Mouse (Mus musculus): ENCODE results near the gene Rufy3. TPM values are rescaled to one million over a fixed set of nuclear protein-coding genes. Genes with fewer than 3 reads are reported as not detected.

Gene Rufy3
- polyA plus RNA-seq, 1 experiment from 2014 or later, result 16.5 TPM

- 28% methylated on average over 6 of the region's 6 CpGs for WGBS
- peak overlapping the region; percentile 11; the same call in 1 of the 2 replicates for H3K4me2 ChIP-seq (ENCODE audit: low read length)
- H3K9ac ChIP-seq (ENCODE audit: low read length), result no peak overlapping the region
- H3K36me3 ChIP-seq (ENCODE audit: control insufficient read depth, insufficient read depth, low read length), result no peaks in the 10 kb centered on the region
- peaks cover 2 to 3% of the 10 kb centered on the region in 2 experiments; a peak in 1 of 4 replicates for H3K4me1 ChIP-seq (ENCODE audit: control insufficient read depth in 2 of 2, insufficient read depth in 2 of 2, low read length in 2 of 2)
- H3K4me3 ChIP-seq (ENCODE audit: control insufficient read depth in 1 of 2, insufficient read depth in 1 of 2, low read depth in 1 of 2, low read length in 2 of 2), result no peak overlapping the region
- H3K27ac ChIP-seq (replicated peaks in 1 of 2; ENCODE audit: control insufficient read depth in 1 of 2, insufficient read depth in 1 of 2, low read depth in 2 of 2, low read length in 2 of 2), result no peak overlapping the region
- ATAC-seq (ENCODE audit: insufficient number of reproducible peaks, insufficient read depth, low FRiP score, low read depth), result no peak
- H3K9me3 ChIP-seq (ENCODE audit: control insufficient read depth, low read length), result no peaks in the 10 kb centered on the region
- no peaks in the 10 kb centered on the region for H3K27me3 ChIP-seq (ENCODE audit: control insufficient read depth, insufficient read depth, low read length)
These were observed 114.5 kb downstream of the Rufy3 start for GRCm38 (mm10) chr5:88679341-88679740.

- ATAC-seq (ENCODE audit: insufficient number of reproducible peaks, insufficient read depth, low FRiP score, low read depth), result no peak
These were observed 115.7 kb downstream of the Rufy3 start for GRCm38 (mm10) chr5:88680567-88680966.

GRCm38 (mm10) chr5:88683706-88684105 lies 118.9 kb downstream of the Rufy3 start:
- peaks cover 5 to 7% of the 10 kb centered on the region in 2 experiments; a peak in 3 of 4 replicates for H3K4me1 ChIP-seq (ENCODE audit: control insufficient read depth in 2 of 2, insufficient read depth in 2 of 2, low read length in 2 of 2)
- H3K9ac ChIP-seq (ENCODE audit: low read length), result no peak overlapping the region
- ATAC-seq (ENCODE audit: insufficient number of reproducible peaks, insufficient read depth, low FRiP score, low read depth), result no peak
- 52% methylated on average over 9 of the region's 9 CpGs for WGBS
- H3K9me3 ChIP-seq (ENCODE audit: control insufficient read depth, low read length), result no peaks in the 10 kb centered on the region
- H3K27ac ChIP-seq (replicated peaks in 1 of 2; ENCODE audit: control insufficient read depth in 1 of 2, insufficient read depth in 1 of 2, low read depth in 2 of 2, low read length in 2 of 2), result no peak overlapping the region
- H3K4me2 ChIP-seq (ENCODE audit: low read length), result no peak overlapping the region
- no peaks in the 10 kb centered on the region for H3K27me3 ChIP-seq (ENCODE audit: control insufficient read depth, insufficient read depth, low read length)
- H3K36me3 ChIP-seq (ENCODE audit: control insufficient read depth, insufficient read depth, low read length), result no peaks in the 10 kb centered on the region
- no peak overlapping the region for H3K4me3 ChIP-seq (ENCODE audit: control insufficient read depth in 1 of 2, insufficient read depth in 1 of 2, low read depth in 1 of 2, low read length in 2 of 2)

More at GRCm38 (mm10) chr5:88680567-88680966, 115.7 kb downstream of the Rufy3 start:
- Histone ChIP-seq H3K4me2 (ENCODE audit: low read length) (no peak overlapping the region), H3K4me3 (ENCODE audit: control insufficient read depth in 1 of 2, insufficient read depth in 1 of 2, low read depth in 1 of 2, low read length in 2 of 2) (no peak overlapping the region), H3K27ac (replicated peaks in 1 of 2; ENCODE audit: control insufficient read depth in 1 of 2, insufficient read depth in 1 of 2, low read depth in 2 of 2, low read length in 2 of 2) (no peak overlapping the region), H3K36me3 (ENCODE audit: control insufficient read depth, insufficient read depth, low read length) (no peaks in the 10 kb centered on the region), H3K4me1 (ENCODE audit: control insufficient read depth in 2 of 2, insufficient read depth in 2 of 2, low read length in 2 of 2) (peaks cover 5 to 7% of the 10 kb centered on the region in 2 experiments; a peak in 3 of 4 replicates), H3K27me3 (ENCODE audit: control insufficient read depth, insufficient read depth, low read length) (no peaks in the 10 kb centered on the region), H3K9me3 (ENCODE audit: control insufficient read depth, low read length) (no peaks in the 10 kb centered on the region), H3K9ac (ENCODE audit: low read length) (no peak overlapping the region)
- 89% methylated on average over 6 of the region's 6 CpGs for WGBS

- Histone ChIP-seq H3K36me3 (ENCODE audit: control insufficient read depth, insufficient read depth, low read length) (no peaks in the 10 kb centered on the region), H3K4me3 (ENCODE audit: control insufficient read depth in 1 of 2, insufficient read depth in 1 of 2, low read depth in 1 of 2, low read length in 2 of 2) (no peak overlapping the region), H3K27me3 (ENCODE audit: control insufficient read depth, insufficient read depth, low read length) (no peaks in the 10 kb centered on the region), H3K9me3 (ENCODE audit: control insufficient read depth, low read length) (no peaks in the 10 kb centered on the region), H3K9ac (ENCODE audit: low read length) (no peak overlapping the region), H3K27ac (replicated peaks in 1 of 2; ENCODE audit: control insufficient read depth in 1 of 2, insufficient read depth in 1 of 2, low read depth in 2 of 2, low read length in 2 of 2) (no peak overlapping the region), H3K4me1 (ENCODE audit: control insufficient read depth in 2 of 2, insufficient read depth in 2 of 2, low read length in 2 of 2) (peaks cover 5 to 7% of the 10 kb centered on the region in 2 experiments; a peak in 3 of 4 replicates), H3K4me2 (ENCODE audit: low read length) (no peak overlapping the region)
- 28% methylated on average over 3 of the region's 3 CpGs for WGBS
- ATAC-seq (ENCODE audit: insufficient number of reproducible peaks, insufficient read depth, low FRiP score, low read depth), result no peak
These were observed 119.4 kb downstream of the Rufy3 start for GRCm38 (mm10) chr5:88684226-88684625.

DNA sequence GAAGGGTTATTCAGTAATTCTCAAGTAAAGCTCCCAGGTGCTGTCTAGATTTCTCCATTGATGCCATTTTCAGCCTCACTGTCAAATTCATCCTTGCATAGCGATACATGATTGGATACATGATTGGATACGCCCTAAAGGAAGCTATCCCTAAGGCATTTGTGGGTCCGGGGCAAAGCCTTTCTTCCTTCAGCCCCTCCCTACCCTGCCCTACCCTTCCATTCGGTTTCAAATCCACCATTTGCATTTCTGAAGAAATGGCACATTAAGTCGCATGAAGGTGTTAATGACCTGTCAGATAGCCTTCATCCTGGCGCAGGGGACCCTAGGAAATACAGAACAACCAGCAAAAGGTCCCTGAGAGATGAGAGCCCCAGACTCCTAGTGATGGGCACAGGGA lies 120.5 kb downstream of the Rufy3 start:
- no peaks in the 10 kb centered on the region for H3K36me3 ChIP-seq (ENCODE audit: control insufficient read depth, insufficient read depth, low read length)
- H3K4me1 ChIP-seq (ENCODE audit: control insufficient read depth in 2 of 2, insufficient read depth in 2 of 2, low read length in 2 of 2), result peaks cover 5 to 7% of the 10 kb centered on the region in 2 experiments; a peak in 3 of 4 replicates
- no peak for ATAC-seq (ENCODE audit: insufficient number of reproducible peaks, insufficient read depth, low FRiP score, low read depth)
- no peak overlapping the region for H3K9ac ChIP-seq (ENCODE audit: low read length)
- no peak overlapping the region for H3K27ac ChIP-seq (replicated peaks in 1 of 2; ENCODE audit: control insufficient read depth in 1 of 2, insufficient read depth in 1 of 2, low read depth in 2 of 2, low read length in 2 of 2)
- no peaks in the 10 kb centered on the region for H3K9me3 ChIP-seq (ENCODE audit: control insufficient read depth, low read length)
- H3K4me3 ChIP-seq (ENCODE audit: control insufficient read depth in 1 of 2, insufficient read depth in 1 of 2, low read depth in 1 of 2, low read length in 2 of 2), result no peak overlapping the region
- 13% methylated on average over 6 of the region's 6 CpGs for whole genome bisulfite sequencing
- H3K4me2 ChIP-seq (ENCODE audit: low read length), result no peak overlapping the region
- H3K27me3 ChIP-seq (ENCODE audit: control insufficient read depth, insufficient read depth, low read length), result no peaks in the 10 kb centered on the region

- 36% methylated on average over 6 of the region's 6 CpGs for WGBS
- ATAC-seq (ENCODE audit: insufficient number of reproducible peaks, insufficient read depth, low FRiP score, low read depth), result no peak
- H3K27me3 ChIP-seq (ENCODE audit: control insufficient read depth, insufficient read depth, low read length), result no peaks in the 10 kb centered on the region
- no peak overlapping the region for H3K4me3 ChIP-seq (ENCODE audit: control insufficient read depth in 1 of 2, insufficient read depth in 1 of 2, low read depth in 1 of 2, low read length in 2 of 2)
- no peaks in the 10 kb centered on the region for H3K36me3 ChIP-seq (ENCODE audit: control insufficient read depth, insufficient read depth, low read length)
- H3K9ac ChIP-seq (ENCODE audit: low read length), result no peak overlapping the region
- H3K4me1 ChIP-seq (ENCODE audit: control insufficient read depth in 2 of 2, insufficient read depth in 2 of 2, low read length in 2 of 2), result peaks cover 5 to 7% of the 10 kb centered on the region in 2 experiments; a peak in 3 of 4 replicates
- no peak overlapping the region for H3K27ac ChIP-seq (replicated peaks in 1 of 2; ENCODE audit: control insufficient read depth in 1 of 2, insufficient read depth in 1 of 2, low read depth in 2 of 2, low read length in 2 of 2)
- no peak overlapping the region for H3K4me2 ChIP-seq (ENCODE audit: low read length)
- no peaks in the 10 kb centered on the region for H3K9me3 ChIP-seq (ENCODE audit: control insufficient read depth, low read length)
These were observed 121.0 kb downstream of the Rufy3 start for GRCm38 (mm10) chr5:88685745-88686299.

DNA sequence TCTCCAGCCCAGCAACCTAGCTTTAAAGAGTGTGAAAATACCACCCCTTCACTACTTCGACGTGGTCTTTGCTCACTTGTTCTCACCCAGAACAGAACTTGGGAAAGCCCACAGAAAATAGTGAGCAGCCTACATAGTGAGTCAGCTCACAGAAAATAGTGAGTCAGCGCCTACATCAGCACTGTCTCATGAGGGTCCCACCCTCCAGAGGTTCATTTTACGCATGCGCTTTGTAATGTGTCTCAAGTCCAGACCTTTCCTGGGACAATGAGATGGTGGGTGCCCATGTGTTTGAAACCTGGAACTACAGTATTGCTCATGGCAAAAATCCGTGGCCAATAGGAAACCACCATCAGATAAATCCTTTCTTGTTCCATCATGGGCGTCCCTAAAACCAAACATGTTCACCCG lies 123.2 kb downstream of the Rufy3 start:
- no peak overlapping the region for H3K4me3 ChIP-seq (ENCODE audit: control insufficient read depth in 1 of 2, insufficient read depth in 1 of 2, low read depth in 1 of 2, low read length in 2 of 2)
- no peak overlapping the region for H3K9ac ChIP-seq (ENCODE audit: low read length)
- no peak for ATAC-seq (ENCODE audit: insufficient number of reproducible peaks, insufficient read depth, low FRiP score, low read depth)
- no peaks in the 10 kb centered on the region for H3K9me3 ChIP-seq (ENCODE audit: control insufficient read depth, low read length)
- H3K4me2 ChIP-seq (ENCODE audit: low read length), result no peak overlapping the region
- peaks cover 5 to 7% of the 10 kb centered on the region in 2 experiments; a peak in 3 of 4 replicates for H3K4me1 ChIP-seq (ENCODE audit: control insufficient read depth in 2 of 2, insufficient read depth in 2 of 2, low read length in 2 of 2)
- H3K36me3 ChIP-seq (ENCODE audit: control insufficient read depth, insufficient read depth, low read length), result no peaks in the 10 kb centered on the region
- 77% methylated on average over 8 of the region's 8 CpGs for WGBS
- H3K27ac ChIP-seq (replicated peaks in 1 of 2; ENCODE audit: control insufficient read depth in 1 of 2, insufficient read depth in 1 of 2, low read depth in 2 of 2, low read length in 2 of 2), result no peak overlapping the region
- no peaks in the 10 kb centered on the region for H3K27me3 ChIP-seq (ENCODE audit: control insufficient read depth, insufficient read depth, low read length)

All from heart, embryonic 14.5 days (tissue).